Mouse (Mus musculus) MEL (cell line): Measurements from ENCODE around the gene Mvb12a. TPM values are rescaled to one million over a fixed set of nuclear protein-coding genes. Genes with fewer than 3 reads are reported as not detected.

ENCODE experiments used
- DNase-seq: peaks from one replicate; pipeline ENCODE4 v3.0.0; 2011; ENCODE audit warnings: low read depth, low spot score
- H3K27ac ChIP-seq: 2 replicates; pipeline ENCODE4 v1.5.1; 2012; ENCODE audit warnings: low read depth, mild to moderate bottlenecking, control low read depth, low read length, moderate library complexity; ENCODE audit not compliant: control insufficient read depth
- H3K27me3 ChIP-seq, 2 experiments: fragments of 150-350 bp in 1 of 2; sonication (generic) in 1 of 2; 2 replicates each; pipeline ENCODE4 v1.6.1; 2012; ENCODE audit warnings: low read length in 2 of 2, mild to moderate bottlenecking in 2 of 2, improper control_type of control experiment in 1 of 2, moderate library complexity in 1 of 2; ENCODE audit not compliant: insufficient read depth in 2 of 2, control insufficient read depth in 1 of 2
- H3K36me3 ChIP-seq, 2 experiments: 2 replicates each; pipeline ENCODE4 v1.6.1; 2012 to 2014; ENCODE audit warnings: low read length in 2 of 2, improper control_type of control experiment in 1 of 2, inconsistent platforms in 1 of 2, mild to moderate bottlenecking in 1 of 2; ENCODE audit not compliant: insufficient read depth in 2 of 2, control insufficient read depth in 1 of 2
- H3K4me1 ChIP-seq, 2 experiments: fragments of 150-350 bp in 1 of 2; sonication (generic) in 1 of 2; 2 replicates each; pipeline ENCODE4 v1.6.1; 2012; ENCODE audit warnings: low read length in 2 of 2, improper control_type of control experiment in 1 of 2, mild to moderate bottlenecking in 1 of 2; ENCODE audit not compliant: insufficient read depth in 2 of 2, control insufficient read depth in 1 of 2
- H3K4me3 ChIP-seq, 2 experiments: fragments of 150-350 bp in 1 of 2; sonication (generic) in 1 of 2; 2 replicates each; pipeline ENCODE4 v1.5.1; 2012; ENCODE audit warnings: low read depth in 2 of 2, low read length in 2 of 2, mild to moderate bottlenecking in 2 of 2, moderate library complexity in 2 of 2, control low read depth in 1 of 2, improper control_type of control experiment in 1 of 2; ENCODE audit not compliant: control insufficient read depth in 1 of 2, insufficient read depth in 1 of 2
- H3K79me2 ChIP-seq: 2 replicates; pipeline ENCODE4 v1.6.1; 2012; ENCODE audit warnings: mild to moderate bottlenecking, low read length, moderate library complexity; ENCODE audit not compliant: control insufficient read depth, poor library complexity, insufficient read depth
- H3K9ac ChIP-seq: 2 replicates; pipeline ENCODE4 v1.6.1; 2012; ENCODE audit warnings: low read depth, mild to moderate bottlenecking, control low read depth, low read length, moderate library complexity; ENCODE audit not compliant: control insufficient read depth, poor library complexity, severe bottlenecking
- H3K9me3 ChIP-seq: fragments of 150-350 bp; sonication (generic); replicated peaks from 2 replicates; pipeline ENCODE4 v1.6.1; 2012; ENCODE audit warnings: mild to moderate bottlenecking, low read length, improper control_type of control experiment, moderate library complexity; ENCODE audit not compliant: insufficient read depth
- BHLHE40 ChIP-seq: IDR thresholded peaks from 2 replicates; pipeline ENCODE4 v1.6.1; 2012; ENCODE audit warnings: low read depth, mild to moderate bottlenecking, inconsistent platforms, low read length, improper control_type of control experiment, borderline replicate concordance
- CTCF ChIP-seq, 3 experiments: IDR thresholded peaks in 2 of 3; conservative IDR thresholded peaks in 1 of 3; 2 replicates each; pipeline ENCODE4 v1.5.1; 2011 to 2012; ENCODE audit warnings: low read length in 3 of 3, low read depth in 2 of 3, mild to moderate bottlenecking in 2 of 3, improper control_type of control experiment in 1 of 3, inconsistent platforms in 1 of 3, mixed read lengths in 1 of 3, moderate library complexity in 1 of 3; ENCODE audit not compliant: control insufficient read depth in 1 of 3, insufficient read depth in 1 of 3, poor library complexity in 1 of 3, severe bottlenecking in 1 of 3
- E2F4 ChIP-seq: IDR thresholded peaks from 2 replicates; pipeline ENCODE4 v1.6.1; 2011; ENCODE audit warnings: low read depth, low read length, improper control_type of control experiment, borderline replicate concordance
- ELF1 ChIP-seq: IDR thresholded peaks from 2 replicates; pipeline ENCODE4 v1.6.1; 2014; ENCODE audit warnings: low read depth, mild to moderate bottlenecking, inconsistent platforms, low read length, improper control_type of control experiment, moderate library complexity
- EP300 ChIP-seq, 2 experiments: IDR thresholded peaks; 2 replicates each; pipeline ENCODE4 v1.6.1; 2011; ENCODE audit warnings: improper control_type of control experiment in 2 of 2, low read length in 2 of 2, low read depth in 1 of 2, mild to moderate bottlenecking in 1 of 2
- GABPA ChIP-seq: IDR thresholded peaks from 2 replicates; pipeline ENCODE4 v1.6.1; 2012; ENCODE audit warnings: low read depth, mild to moderate bottlenecking, inconsistent platforms, low read length, improper control_type of control experiment, moderate library complexity
- GATA1 ChIP-seq: IDR thresholded peaks from 2 replicates; pipeline ENCODE4 v1.6.1; 2011; ENCODE audit warnings: low read depth, low read length, improper control_type of control experiment
- HCFC1 ChIP-seq: IDR thresholded peaks from 2 replicates; pipeline ENCODE4 v1.6.1; 2012; ENCODE audit warnings: low read depth, mild to moderate bottlenecking, inconsistent platforms, low read length, improper control_type of control experiment, moderate library complexity
- JUND ChIP-seq: IDR thresholded peaks from 2 replicates; pipeline ENCODE4 v1.6.1; 2011; ENCODE audit warnings: low read depth, mild to moderate bottlenecking, improper control_type of control experiment, low read length
- MAX ChIP-seq: IDR thresholded peaks from 2 replicates; pipeline ENCODE4 v1.6.1; 2011; ENCODE audit warnings: low read length, improper control_type of control experiment
- MAZ ChIP-seq: IDR thresholded peaks from 2 replicates; pipeline ENCODE4 v1.6.1; 2012; ENCODE audit warnings: low read depth, mild to moderate bottlenecking, inconsistent platforms, low read length, improper control_type of control experiment
- MEF2A ChIP-seq: IDR thresholded peaks from 2 replicates; pipeline ENCODE4 v1.6.1; 2014; ENCODE audit warnings: low read depth, mild to moderate bottlenecking, inconsistent platforms, low read length, improper control_type of control experiment; ENCODE audit not compliant: poor library complexity, insufficient replicate concordance, severe bottlenecking; ENCODE audit errors: extremely low read depth
- MXI1 ChIP-seq: IDR thresholded peaks from 2 replicates; pipeline ENCODE4 v1.6.1; 2011; ENCODE audit warnings: mild to moderate bottlenecking, low read depth, low read length, improper control_type of control experiment
- MYB ChIP-seq: IDR thresholded peaks from 2 replicates; pipeline ENCODE4 v1.6.1; 2011; ENCODE audit warnings: mild to moderate bottlenecking, low read depth, low read length, improper control_type of control experiment
- MYC ChIP-seq: IDR thresholded peaks from 2 replicates; pipeline ENCODE4 v1.6.1; 2011; ENCODE audit warnings: low read depth, mild to moderate bottlenecking, low read length, improper control_type of control experiment, moderate library complexity
- NELFE ChIP-seq: IDR thresholded peaks from 2 replicates; pipeline ENCODE4 v1.6.1; 2011; ENCODE audit warnings: low read depth, low read length, improper control_type of control experiment
- NRF1 ChIP-seq: IDR thresholded peaks from 2 replicates; pipeline ENCODE4 v1.6.1; 2014; ENCODE audit warnings: low read depth, mild to moderate bottlenecking, inconsistent platforms, low read length, improper control_type of control experiment, moderate library complexity; ENCODE audit not compliant: poor library complexity, insufficient read depth, severe bottlenecking
- POLR2A ChIP-seq, 2 experiments: IDR thresholded peaks; 2 replicates each; pipeline ENCODE4 v1.6.1; 2011 to 2012; ENCODE audit warnings: low read length in 2 of 2, mild to moderate bottlenecking in 2 of 2, control low read depth in 1 of 2, improper control_type of control experiment in 1 of 2, low read depth in 1 of 2, moderate library complexity in 1 of 2; ENCODE audit not compliant: control insufficient read depth in 1 of 2, insufficient read depth in 1 of 2, poor library complexity in 1 of 2
- POLR2AphosphoS5 ChIP-seq: IDR thresholded peaks from 2 replicates; pipeline ENCODE4 v1.6.1; 2012; ENCODE audit warnings: low read depth, borderline replicate concordance, mild to moderate bottlenecking, inconsistent platforms, low read length, moderate library complexity, mixed read lengths
- RAD21 ChIP-seq: IDR thresholded peaks from 2 replicates; pipeline ENCODE4 v1.6.1; 2011; ENCODE audit warnings: mild to moderate bottlenecking, low read depth, low read length, improper control_type of control experiment
- SIN3A ChIP-seq: IDR thresholded peaks from 2 replicates; pipeline ENCODE4 v1.6.1; 2012; ENCODE audit warnings: low read length, improper control_type of control experiment, inconsistent platforms
- TBP ChIP-seq: IDR thresholded peaks from 2 replicates; pipeline ENCODE4 v1.8.0; 2011; ENCODE audit warnings: low read depth, low read length, improper control_type of control experiment
- TCF12 ChIP-seq: IDR thresholded peaks from 2 replicates; pipeline ENCODE4 v1.6.1; 2014; ENCODE audit warnings: low read depth, mild to moderate bottlenecking, inconsistent platforms, low read length, improper control_type of control experiment, moderate library complexity
- UBTF ChIP-seq: IDR thresholded peaks from 2 replicates; pipeline ENCODE4 v1.6.1; 2012; ENCODE audit warnings: low read depth, mild to moderate bottlenecking, inconsistent platforms, low read length, improper control_type of control experiment, moderate library complexity, borderline replicate concordance; ENCODE audit not compliant: insufficient read depth
- ZC3H11A ChIP-seq: IDR thresholded peaks from 2 replicates; pipeline ENCODE4 v1.6.1; 2012; ENCODE audit warnings: low read depth, mild to moderate bottlenecking, inconsistent platforms, low read length, improper control_type of control experiment
- ZKSCAN1 ChIP-seq: IDR thresholded peaks from 2 replicates; pipeline ENCODE4 v1.6.1; 2012; ENCODE audit warnings: low read depth, mild to moderate bottlenecking, inconsistent platforms, low read length, improper control_type of control experiment, moderate library complexity
- ZMIZ1 ChIP-seq: IDR thresholded peaks from 2 replicates; pipeline ENCODE4 v1.6.1; 2012; ENCODE audit warnings: low read depth, mild to moderate bottlenecking, inconsistent platforms, low read length, improper control_type of control experiment, moderate library complexity
- ZNF384 ChIP-seq: IDR thresholded peaks from 2 replicates; pipeline ENCODE4 v1.6.1; 2012; ENCODE audit warnings: low read depth, mild to moderate bottlenecking, inconsistent platforms, low read length, improper control_type of control experiment
- polyA plus RNA-seq, 2 experiments: library from polyadenylated mRNA; stranded (reverse) in 1 of 2; unstranded in 1 of 2; fragments of >175 nt in 1 of 2; fragments of >200 nt in 1 of 2; gene quantifications; 2 replicates each; pipeline versions ENCODE4 v1.2.1 to v1.2.4; 2012; ENCODE audit warnings: low replicate concordance in 2 of 2, low read depth in 1 of 2; ENCODE audit not compliant: insufficient read length in 2 of 2, insufficient read depth in 1 of 2, missing spikeins in 1 of 2
- total RNA-seq: library from RNA; depleted of rRNA; stranded (reverse); fragments of 300-350 nt; gene quantifications from 2 replicates; pipeline ENCODE4 v1.2.3, GENCODE M21; 2012

Mvb12a gene
- total and polyA plus RNA-seq, 3 experiments, result 46.5 to 67.3 TPM; not detected in 1

GRCm38 (mm10) chr8:71558071-71558957 lies 15.6 kb downstream of the Mvb12a start, which contains the start of gene Tmem221:
TSS of gene Tmem221 (minus strand) at chr8:71558871.
- DNase-seq, result peak; percentile 59
- peak within 1 kb of the TSS; percentile 80 for H3K9ac ChIP-seq

GRCm38 (mm10) chr8:71558958-71559690 lies 16.4 kb downstream of the Mvb12a start:
- H3K9ac ChIP-seq, result peak overlapping the region; percentile 80
- H3K4me3 ChIP-seq, result peak overlapping the region; percentile 74 to 97
- peak; percentile 98 for DNase-seq
- H3K9me3 ChIP-seq, result no peaks in the 10 kb centered on the region
- H3K27me3 ChIP-seq, result no peaks in the 10 kb centered on the region
- peaks cover 4 to 24% of the 10 kb centered on the region in 2 experiments for H3K4me1 ChIP-seq
- H3K79me2 ChIP-seq, result no peaks in the 10 kb centered on the region
- H3K27ac ChIP-seq, result no peak overlapping the region
- H3K36me3 ChIP-seq, result peaks cover 0 to 14% of the 10 kb centered on the region in 2 experiments; a peak in 2 of 4 replicates
- no peak for TF ChIP-seq ZC3H11A
- peak in 2 of 3 experiments; percentile 43 to 50; a peak in 3 of 6 replicates for TF ChIP-seq CTCF (IDR thresholded peaks at IDR 0.05 in 2 of 3, conservative IDR thresholded peaks at IDR 0.05 in 1 of 3; ENCODE audit: control insufficient read depth in 1 of 3, insufficient read depth in 1 of 3, low read depth in 2 of 3, low read length in 3 of 3, poor library complexity in 1 of 3, severe bottlenecking in 1 of 3)
- TF ChIP-seq POLR2AphosphoS5, result no peak
- TF ChIP-seq MXI1, result no peak
- no peak for TF ChIP-seq EP300 (IDR thresholded peaks at IDR 0.05; ENCODE audit: low read depth in 1 of 2, low read length in 2 of 2)
- TF ChIP-seq MAZ, result peak; percentile 66
- peak; percentile 61 for TF ChIP-seq ZNF384
- TF ChIP-seq ELF1, result no peak
- TF ChIP-seq MYC, result no peak
- no peak for TF ChIP-seq BHLHE40
- TF ChIP-seq GABPA, result no peak
- TF ChIP-seq TCF12, result no peak
- 0 out of 2 replicates have a peak, but pooled peaks have one; percentile 6 for TF ChIP-seq UBTF
- peak; percentile 37; the same call in 1 of the 2 replicates for TF ChIP-seq HCFC1
- TF ChIP-seq GATA1, result no peak
- TF ChIP-seq NRF1, result no peak
- no peak for TF ChIP-seq MYB
- no peak for TF ChIP-seq ZKSCAN1
- no peak for TF ChIP-seq E2F4
- no peak for TF ChIP-seq MEF2A
- no peak for TF ChIP-seq RAD21

More at GRCm38 (mm10) chr8:71558071-71558957, 15.6 kb downstream of the Mvb12a start, which contains the start of gene Tmem221:
- H3K79me2 ChIP-seq, result no peaks in the 10 kb centered on the region
- peak; percentile 17; the same call in 1 of the 2 replicates for TF ChIP-seq SIN3A
- peak; percentile 50 to 74; a peak in 2 of 4 replicates for TF ChIP-seq POLR2A (IDR thresholded peaks at IDR 0.05; ENCODE audit: control insufficient read depth in 1 of 2, insufficient read depth in 1 of 2, low read depth in 1 of 2, low read length in 2 of 2, poor library complexity in 1 of 2)
- no peak for TF ChIP-seq E2F4
- TF ChIP-seq ELF1, result no peak
- TF ChIP-seq UBTF, result no peak; the same call in 1 of the 2 replicates
- peak; percentile 56; the same call in 1 of the 2 replicates for TF ChIP-seq NELFE
- 0 out of 2 replicates have a peak, but pooled peaks have one; percentile 16 for TF ChIP-seq MAX
- TF ChIP-seq HCFC1, result 0 out of 2 replicates have a peak, but pooled peaks have one; percentile 26
- no peak for TF ChIP-seq TBP
- TF ChIP-seq MXI1, result peak; percentile 14; the same call in 1 of the 2 replicates
- 0 out of 2 replicates have a peak, but pooled peaks have one; percentile 52 for TF ChIP-seq ZMIZ1
- TF ChIP-seq JUND, result no peak
- H3K36me3 ChIP-seq, result peaks cover 0 to 14% of the 10 kb centered on the region in 2 experiments; a peak in 2 of 4 replicates
- H3K27me3 ChIP-seq, result no peaks in the 10 kb centered on the region
- H3K4me1 ChIP-seq, result peaks cover 9 to 32% of the 10 kb centered on the region in 2 experiments
- H3K27ac ChIP-seq, result no peak within 1 kb of the TSS
- peak within 1 kb of the TSS; percentile 74 to 97 for H3K4me3 ChIP-seq
- no peaks in the 10 kb centered on the region for H3K9me3 ChIP-seq
